ENCODE assay signal across 15 mouse cellular contexts in the genomic region with DNA sequence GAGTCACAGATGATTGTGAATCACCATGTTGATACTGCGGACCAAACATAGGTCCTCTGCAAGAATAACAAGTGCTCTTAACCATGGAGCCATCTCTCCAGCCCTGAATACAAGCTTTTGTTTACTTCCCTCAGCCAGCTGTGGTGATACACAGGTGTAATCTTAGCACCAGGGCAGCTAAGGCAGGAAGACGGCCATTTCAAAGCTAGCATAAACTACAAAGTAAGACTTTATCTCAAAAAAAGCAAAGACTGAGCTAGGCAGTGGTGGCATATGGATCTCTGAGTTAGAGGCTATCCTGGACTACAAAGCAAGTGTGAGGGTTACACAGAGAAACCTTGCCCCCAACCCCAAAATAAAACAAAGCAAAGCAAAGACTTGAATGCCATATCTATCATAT.
"Had no signal": no experiment of that assay in that cellular context is flagged by ENCODE, and none has a peak within 500 bp of the region (broad histone marks: within the 10 kb centered on the region; RNA-seq: fewer than 3 reads in every experiment).

No protein-coding gene starts in this region.

- H3K4me3 ChIP-seq: kidney, embryonic 15.5 days; left cerebral cortex, adult 2 months; liver, embryonic 13.5 days; midbrain, embryonic 12.5 days; midbrain, embryonic 15.5 days; neural tube, embryonic 13.5 days had no signal

- H3K27ac ChIP-seq: kidney, embryonic 15.5 days; left cerebral cortex, adult 2 months; liver, embryonic 13.5 days; midbrain, embryonic 12.5 days; midbrain, embryonic 15.5 days; neural tube, embryonic 13.5 days; stomach, postnatal 0 days had no signal

- DNase-seq: kidney, adult 2 months; kidney, postnatal 10 days; kidney, postnatal 36 days; layer of hippocampus, postnatal 36 days; liver, embryonic 13.5 days; lung, adult 2 months; lung, postnatal 14 days; lung, postnatal 4 days; retina, postnatal 1 day had no signal

- H3K36me3 ChIP-seq: midbrain, embryonic 15.5 days had no signal

- H3K27me3 ChIP-seq: kidney, embryonic 15.5 days; liver, embryonic 13.5 days; midbrain, embryonic 12.5 days; midbrain, embryonic 15.5 days; neural tube, embryonic 13.5 days had no signal
